Comparison of ENCODE assay signal across 8 mouse cellular contexts in the genomic region with DNA sequence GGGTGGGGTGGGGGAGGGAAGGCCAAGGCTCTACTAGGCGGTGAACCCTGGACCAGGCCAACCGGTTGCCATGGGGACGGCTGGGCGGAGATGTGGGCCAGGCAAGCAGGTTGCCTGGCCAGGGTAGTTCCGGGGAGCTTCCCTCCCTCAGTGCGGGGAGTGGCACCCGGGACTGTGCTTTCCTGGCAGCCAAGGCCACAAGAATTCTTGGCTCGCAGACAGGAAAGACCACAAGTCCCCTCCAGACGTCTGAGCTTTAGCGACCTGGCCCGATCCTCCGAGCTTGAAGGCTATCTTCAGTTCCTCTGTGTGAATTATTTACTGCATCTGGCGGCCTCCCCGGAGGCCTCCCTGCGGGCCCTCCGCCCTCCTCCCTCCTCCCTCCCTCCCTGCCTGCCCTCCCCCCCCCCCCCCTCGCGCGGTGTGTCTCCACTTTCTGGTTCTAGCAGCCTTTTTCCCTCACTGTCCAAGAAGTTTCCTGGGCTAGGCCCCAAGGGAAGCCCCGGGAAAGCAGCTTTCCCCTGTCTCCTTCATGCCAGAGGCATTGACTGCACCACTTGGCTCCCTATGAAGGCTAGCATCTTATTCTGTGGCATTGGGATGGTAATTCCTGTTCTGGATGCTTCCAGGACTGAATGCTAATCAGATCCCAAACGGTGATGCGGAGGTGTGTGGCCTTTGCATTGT. TPM values are rescaled to one million over a fixed set of nuclear protein-coding genes. Genes with fewer than 3 reads are reported as not detected.
A peak's percentile ranks its signal among the peaks of the same experiment; 100 is the strongest.
DNase-seq lines count a peak whose midpoint lies in the region; ATAC-seq and TF ChIP-seq lines count a peak whose summit lies in the region.

No protein-coding gene starts in this region.

- TF ChIP-seq EP300 in CH12.LX (IDR thresholded peaks at IDR 0.05; ENCODE audit: low read length), result no peak

- dilution Hi-C loops in CH12.LX (cut with MboI; ENCODE audit: extremely low pct_ligation_motif_present, extremely low pct_unique_long_range_greater_than_20kb, low sequenced_read_pairs), result no loop called here

- peak; percentile 72; the same call in 1 of the 2 replicates for ATAC-seq in forebrain, embryonic 12.5 days (ENCODE audit: low FRiP score)
- ATAC-seq in stomach, embryonic 15.5 days (ENCODE audit: insufficient read depth, low FRiP score, low read depth), result peak; percentile 65; the same call in 1 of the 2 replicates
- ATAC-seq in frontal cortex, adult (ENCODE audit: low TSS enrichment), result no peak

- H3K4me2 ChIP-seq in CH12.LX (ENCODE audit: insufficient read depth, low read depth, poor library complexity, severe bottlenecking), result peak overlapping the region; percentile 85
- peak overlapping the region; percentile 46 for H3K4me2 ChIP-seq in forebrain, embryonic 12.5 days
- H3K4me2 ChIP-seq in stomach, embryonic 15.5 days, result peak overlapping the region; percentile 51

- peak overlapping the region in 1 of 3 experiments; percentile 30 for H3K4me3 ChIP-seq in CH12.LX (replicated peaks in 1 of 3; ENCODE audit: low read depth in 2 of 3, low read length in 2 of 3, poor library complexity in 1 of 3)
- peak overlapping the region; percentile 19 for H3K4me3 ChIP-seq in forebrain, embryonic 12.5 days (replicated peaks)
- H3K4me3 ChIP-seq in stomach, embryonic 15.5 days (replicated peaks), result peak overlapping the region; percentile 16; the same call in 1 of the 2 replicates

- TF ChIP-seq RAD21 in CH12.LX (IDR thresholded peaks at IDR 0.05; ENCODE audit: low read depth, low read length), result no peak

- no peaks in the 10 kb centered on the region for H3K79me2 ChIP-seq in CH12.LX (replicated peaks; ENCODE audit: control insufficient read depth, extremely low read depth, insufficient read depth, poor library complexity, severe bottlenecking)

- H3K27ac ChIP-seq in CH12.LX (ENCODE audit: insufficient read depth, low read depth), result no peak overlapping the region
- peak overlapping the region; percentile 26 for H3K27ac ChIP-seq in forebrain, embryonic 12.5 days
- peak overlapping the region; percentile 94 for H3K27ac ChIP-seq in stomach, embryonic 15.5 days

- intact Hi-C loops in heart, postnatal 10 days (cut with DNase I), result loop anchor here (5.0 kb wide), 1 partner anchor 32 kb away; no protein-coding TSS in a partner anchor

- no peak for TF ChIP-seq CTCF in CH12.LX (conservative IDR thresholded peaks at IDR 0.05 in 1 of 2, IDR thresholded peaks at IDR 0.05 in 1 of 2; ENCODE audit: low read depth in 2 of 2, low read length in 2 of 2)

- H3K9ac ChIP-seq in CH12.LX (ENCODE audit: insufficient read depth, low read depth), result no peak overlapping the region
- peak overlapping the region; percentile 30; the same call in 1 of the 2 replicates for H3K9ac ChIP-seq in forebrain, embryonic 12.5 days
- H3K9ac ChIP-seq in stomach, embryonic 15.5 days, result no peak overlapping the region

- H3K9me3 ChIP-seq in CH12.LX (replicated peaks; ENCODE audit: low read length), result peaks cover 17% of the 10 kb centered on the region
- no peaks in the 10 kb centered on the region for H3K9me3 ChIP-seq in forebrain, embryonic 12.5 days
- no peaks in the 10 kb centered on the region for H3K9me3 ChIP-seq in stomach, embryonic 15.5 days

- DNase-seq in CH12.LX (ENCODE audit: extremely low read depth), result peak; percentile 33
- DNase-seq in R1 (ENCODE audit: low read depth, low spot score), result peak; percentile 85
- DNase-seq in heart, postnatal 10 days, result peak; percentile 73 to 77
- DNase-seq in kidney, postnatal 14 days, result peak; percentile 95
- peak; percentile 69 to 85 for DNase-seq in lung, postnatal 4 days

- peaks cover 94% of the 10 kb centered on the region for H3K27me3 ChIP-seq in CH12.LX (replicated peaks)
- peaks cover 59% of the 10 kb centered on the region for H3K27me3 ChIP-seq in forebrain, embryonic 12.5 days
- no peaks in the 10 kb centered on the region for H3K27me3 ChIP-seq in stomach, embryonic 15.5 days (replicated peaks)

- in situ Hi-C loops in CH12.LX (cut with MboI; ENCODE audit: low pct_ligation_motif_present, low pct_unique_long_range_greater_than_20kb, low sequenced_read_pairs), result no loop called here

- WGBS in forebrain, embryonic 12.5 days, result under 1% methylated on average over 22 of the region's 22 CpGs
- WGBS in stomach, embryonic 15.5 days, result 2% methylated on average over 18 of the region's 22 CpGs

- TF ChIP-seq POLR2A in CH12.LX (IDR thresholded peaks at IDR 0.05; ENCODE audit: low read depth, low read length), result no peak

- H3K36me3 ChIP-seq in CH12.LX (replicated peaks in 1 of 2; ENCODE audit: control insufficient read depth in 1 of 2, insufficient read depth in 1 of 2, low read length in 1 of 2), result no peaks in the 10 kb centered on the region
- no peaks in the 10 kb centered on the region for H3K36me3 ChIP-seq in forebrain, embryonic 12.5 days (replicated peaks)
- no peaks in the 10 kb centered on the region for H3K36me3 ChIP-seq in stomach, embryonic 15.5 days

- H3K4me1 ChIP-seq in CH12.LX (ENCODE audit: control insufficient read depth in 1 of 2, insufficient read depth in 2 of 2), result peaks cover 6 to 27% of the 10 kb centered on the region in 2 experiments; a peak in 3 of 4 replicates
- H3K4me1 ChIP-seq in forebrain, embryonic 12.5 days, result peaks cover 52% of the 10 kb centered on the region
- H3K4me1 ChIP-seq in stomach, embryonic 15.5 days, result peaks cover 49% of the 10 kb centered on the region

TF ChIP-seq in CH12.LX, 34 proteins besides CTCF, POLR2A, EP300 and RAD21:
- TF ChIP-seq MAZ (IDR thresholded peaks at IDR 0.05; ENCODE audit: low read depth, low read length) (0 out of 2 replicates have a peak, but pooled peaks have one; percentile 54), ZMIZ1 (IDR thresholded peaks at IDR 0.05; ENCODE audit: low read depth, low read length) (no peak), USF1 (IDR thresholded peaks at IDR 0.05; ENCODE audit: low read depth, low read length) (no peak), MXI1 (IDR thresholded peaks at IDR 0.05; ENCODE audit: low read depth, low read length) (peak; percentile 6; the same call in 1 of the 2 replicates), ZNF384 (IDR thresholded peaks at IDR 0.05; ENCODE audit: low read depth, low read length) (no peak), USF2 (conservative IDR thresholded peaks at IDR 0.05; ENCODE audit: low read depth, low read length) (no peak)

RNA-seq across cellular contexts. Expression of gene Camk2n1, which starts 10.7 kb away (rescaled TPM):
- 0.04 and 0.13 TPM in 2 replicates for total RNA-seq in CH12.LX (2012; rRNA removed)
- not detected in 2 replicates for total RNA-seq in CH12.LX (2014; rRNA removed)
- not detected in 2 replicates for polyA plus RNA-seq in CH12.LX (2012; ENCODE audit: insufficient read length, low read depth)
- 4.8 and 5.4 TPM in 2 replicates for polyA plus RNA-seq in forebrain, embryonic 12.5 days (2016; fragmentation: Nextera tagmentation; extraction: Ambion mirVana)
- 10 to 100 TPM in 1 of 2 experiments, 1 to 10 TPM in 1; 9.8 to 10.1 TPM for total RNA-seq in heart, postnatal 10 days (2021)
- 5.0 and 5.2 TPM in 2 replicates for polyA plus RNA-seq in stomach, embryonic 15.5 days (2015; fragmentation: Nextera tagmentation; extraction: Ambion mirVana)

RNA-seq across cellular contexts. Expression of gene Mul1, which starts 30.3 kb away (rescaled TPM):
- total RNA-seq in CH12.LX (2012; rRNA removed) (12.3 and 19.7 TPM in 2 replicates), CH12.LX (2014; rRNA removed) (8.8 and 10.2 TPM in 2 replicates)
- polyA plus RNA-seq in CH12.LX (2012; ENCODE audit: insufficient read length, low read depth), result 20.2 and 26.8 TPM in 2 replicates
- polyA plus RNA-seq in forebrain, embryonic 12.5 days (2016; fragmentation: Nextera tagmentation; extraction: Ambion mirVana), result 14.5 and 14.7 TPM in 2 replicates
- 10 to 100 TPM; 70.6 to 72.2 TPM for total RNA-seq in heart, postnatal 10 days (2021)
- 15.7 and 18.6 TPM in 2 replicates for polyA plus RNA-seq in stomach, embryonic 15.5 days (2015; fragmentation: Nextera tagmentation; extraction: Ambion mirVana)

Comparison
In these comparisons a context has a peak if more than half of its experiments do, and no peak if none do; other contexts are left out.
1. DNase-seq: peak in every context shown above with its lines; median percentile 95 in kidney, postnatal 14 days; 85 in R1; 77 in lung, postnatal 4 days; 75 in heart, postnatal 10 days; 33 in CH12.LX.